In the genomic region with DNA sequence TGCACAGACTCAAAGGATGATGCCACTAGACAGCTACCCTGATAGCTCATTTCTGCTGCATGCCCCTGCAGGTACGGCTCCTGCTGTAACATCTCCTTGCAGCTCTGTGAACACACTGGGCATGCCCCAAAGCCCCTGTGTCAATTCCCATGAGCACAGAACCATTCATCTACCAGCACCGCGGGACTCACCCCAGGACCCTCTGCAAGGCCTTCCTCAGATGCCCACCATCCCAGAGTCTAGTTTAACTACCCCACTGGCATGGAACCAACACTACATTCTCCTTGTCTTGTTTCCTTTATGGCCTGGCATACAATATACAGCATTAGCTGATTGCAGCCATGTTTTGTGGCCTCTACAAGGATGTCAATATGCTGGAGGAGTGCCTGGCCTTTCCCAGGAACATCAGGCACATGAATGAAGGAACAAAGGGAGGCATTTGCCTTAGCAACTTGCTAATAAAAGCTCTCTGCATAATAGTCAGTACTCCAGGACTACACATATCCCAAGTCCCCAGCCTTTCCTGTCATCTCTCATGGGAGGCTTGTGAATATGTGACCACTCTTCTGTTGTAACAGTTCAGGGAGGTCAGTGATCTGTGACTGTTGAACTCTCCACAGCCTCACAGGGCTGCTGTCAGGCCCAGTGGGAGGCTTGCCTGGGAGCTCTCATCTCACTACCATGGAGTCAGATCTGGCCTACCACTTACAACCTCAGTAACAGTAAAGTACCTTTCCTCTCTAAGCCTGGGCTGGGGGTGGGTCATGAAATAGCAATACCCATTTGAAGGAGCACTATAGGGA, we compare ENCODE assay signal across 12 mouse cellular contexts.
DNase-seq lines count a peak whose midpoint lies in the region; ATAC-seq and TF ChIP-seq lines count a peak whose summit lies in the region.
"Had no signal": no experiment of that assay in that cellular context is flagged by ENCODE, and none has a peak within 500 bp of the region (broad histone marks: within the 10 kb centered on the region; RNA-seq: fewer than 3 reads in every experiment).

No protein-coding gene starts in this region.

- H3K36me3 ChIP-seq in kidney, adult 2 months (ENCODE audit: control insufficient read depth, insufficient read depth, low read length): no peaks in the 10 kb centered on the region
- H3K36me3 ChIP-seq in kidney, embryonic 15.5 days: no peaks in the 10 kb centered on the region
- H3K36me3 ChIP-seq in liver, embryonic 14.5 days (replicated peaks; ENCODE audit: control insufficient read depth, insufficient read depth, low read depth): no peaks in the 10 kb centered on the region

- H3K9ac ChIP-seq in kidney, embryonic 15.5 days: no peak overlapping the region
- no peak overlapping the region for H3K9ac ChIP-seq in liver, embryonic 14.5 days (replicated peaks)

- no peak for TF ChIP-seq CTCF in kidney, adult 2 months (conservative IDR thresholded peaks at IDR 0.05; ENCODE audit: insufficient read depth, insufficient read length, low read depth, low read length)
- no peak for TF ChIP-seq CTCF in brain, embryonic 14.5 days (IDR thresholded peaks at IDR 0.05; ENCODE audit: borderline replicate concordance, extremely low read depth, insufficient read depth, insufficient read length)
- TF ChIP-seq CTCF in liver, embryonic 14.5 days (IDR thresholded peaks at IDR 0.05; ENCODE audit: low read depth): no peak

- H3K4me1 ChIP-seq in kidney, adult 2 months (ENCODE audit: control insufficient read depth, insufficient read depth, low read length): peaks cover 8% of the 10 kb centered on the region; the same call in 1 of the 2 replicates
- H3K4me1 ChIP-seq in kidney, embryonic 15.5 days: peaks cover 8% of the 10 kb centered on the region; the same call in 1 of the 2 replicates
- no peaks in the 10 kb centered on the region for H3K4me1 ChIP-seq in liver, embryonic 14.5 days (replicated peaks; ENCODE audit: control insufficient read depth in 2 of 2, insufficient read depth in 2 of 2, low read length in 1 of 2)

- no peak for TF ChIP-seq POLR2A in kidney, adult 2 months (IDR thresholded peaks at IDR 0.05; ENCODE audit: low read depth, low read length)
- TF ChIP-seq POLR2A in brain, embryonic 14.5 days (IDR thresholded peaks at IDR 0.05; ENCODE audit: borderline replicate concordance, extremely low read depth, insufficient read depth, insufficient read length, poor library complexity, severe bottlenecking): no peak

- DNase-seq in cerebellum, adult 11-12 months: peak; percentile 54
- no peak for DNase-seq in cerebellum, adult 8-10 months
- peak; percentile 83 for DNase-seq in kidney, adult 2 months
- DNase-seq in brain, embryonic 14.5 days (ENCODE audit: low read depth): peak; percentile 41
- DNase-seq in liver, embryonic 14.5 days (ENCODE audit: low read depth in 3 of 3, low spot score in 3 of 3): peak in 1 of 3 experiments; percentile 12
- no peak for DNase-seq in adipocyte (ENCODE audit: low spot score)
- no peak for DNase-seq in heart, adult 8-10 months (ENCODE audit: low spot score)
- DNase-seq: adrenal gland, postnatal 10 days; gastrocnemius, postnatal 36 days; lung, adult 18-20 months; thymus, postnatal 36 days had no signal

- H3K27me3 ChIP-seq in kidney, adult 2 months (replicated peaks; ENCODE audit: control insufficient read depth, insufficient read depth, low read length): no peaks in the 10 kb centered on the region
- no peaks in the 10 kb centered on the region for H3K27me3 ChIP-seq in kidney, embryonic 15.5 days
- no peaks in the 10 kb centered on the region for H3K27me3 ChIP-seq in liver, embryonic 14.5 days (ENCODE audit: control insufficient read depth, insufficient read depth, low read length)

- no peak for TF ChIP-seq EP300 in liver, embryonic 14.5 days (IDR thresholded peaks at IDR 0.05; ENCODE audit: low read depth)

- 0 out of 2 replicates have a peak overlapping the region, but pooled peaks have one; percentile 5 for H3K27ac ChIP-seq in kidney, adult 2 months (ENCODE audit: insufficient read depth, low read depth, low read length)
- H3K27ac ChIP-seq in kidney, embryonic 15.5 days: no peak overlapping the region
- H3K27ac ChIP-seq in liver, embryonic 14.5 days: no peak overlapping the region

- H3K4me2 ChIP-seq in kidney, embryonic 15.5 days: no peak overlapping the region
- H3K4me2 ChIP-seq in liver, embryonic 14.5 days (ENCODE audit: low read depth): no peak overlapping the region

- ATAC-seq in kidney, embryonic 15.5 days (replicated peaks; ENCODE audit: low FRiP score): no peak
- 0 out of 2 replicates have a peak, but pooled peaks have one; percentile 28 for ATAC-seq in liver, embryonic 14.5 days (ENCODE audit: insufficient read depth)

- no peaks in the 10 kb centered on the region for H3K9me3 ChIP-seq in kidney, embryonic 15.5 days (replicated peaks)
- no peaks in the 10 kb centered on the region for H3K9me3 ChIP-seq in liver, embryonic 14.5 days (ENCODE audit: control insufficient read depth, low read length)

- no peak overlapping the region for H3K4me3 ChIP-seq in kidney, adult 2 months (ENCODE audit: insufficient read depth, low read depth, low read length)
- H3K4me3 ChIP-seq in kidney, embryonic 15.5 days (replicated peaks): no peak overlapping the region
- no peak overlapping the region for H3K4me3 ChIP-seq in liver, embryonic 14.5 days (ENCODE audit: insufficient read depth in 1 of 2, low read depth in 2 of 2, low read length in 2 of 2)

- WGBS in kidney, adult 2 months: 92% methylated on average over 3 of the region's 3 CpGs
- 86% methylated on average over 3 of the region's 3 CpGs for WGBS in kidney, embryonic 15.5 days
- 81% methylated on average over 3 of the region's 3 CpGs for WGBS in liver, embryonic 14.5 days (ENCODE audit: insufficient replicate concordance)

Comparison
In these comparisons a context has a peak if more than half of its experiments do, and no peak if none do; other contexts are left out.
1. DNase-seq: peak in cerebellum, adult 11-12 months (single experiment), kidney, adult 2 months (single experiment) and brain, embryonic 14.5 days (single experiment); none in cerebellum, adult 8-10 months (single experiment), adipocyte (single experiment) and heart, adult 8-10 months (single experiment).